Mouse (Mus musculus): ENCODE measurements around the gene Trim2. TPM values are rescaled to one million over a fixed set of nuclear protein-coding genes. Genes with fewer than 3 reads are reported as not detected.

Trim2 gene
- polyA plus RNA-seq, 1 experiment: 3.2 TPM

GRCm38 (mm10) chr3:84193881-84194280 lies 112.8 kb downstream of the Trim2 start:
- Histone ChIP-seq H3K79me2 (ENCODE audit: control insufficient read depth, insufficient read depth) (no peaks in the 10 kb centered on the region), H3K4me3 (no peak overlapping the region), H3ac (ENCODE audit: control insufficient read depth, insufficient read length) (no peak overlapping the region), H3K36me3 (ENCODE audit: control insufficient read depth, insufficient read depth) (peaks cover 5% of the 10 kb centered on the region), H3K4me2 (ENCODE audit: low read depth) (no peak overlapping the region), H3K27me3 (ENCODE audit: control insufficient read depth, insufficient read depth, insufficient read length) (no peaks in the 10 kb centered on the region)
- TF ChIP-seq POLR2A (IDR thresholded peaks at IDR 0.05; ENCODE audit: insufficient read length, low read depth): no peak
- TF ChIP-seq TCF12 (IDR thresholded peaks at IDR 0.05; ENCODE audit: insufficient read depth, poor library complexity, severe bottlenecking): no peak
- TF ChIP-seq CEBPB (IDR thresholded peaks at IDR 0.05; ENCODE audit: insufficient read depth, poor library complexity, severe bottlenecking): no peak
- no peak for TF ChIP-seq E2F4 (IDR thresholded peaks at IDR 0.05; ENCODE audit: insufficient read depth)
- no peak for TF ChIP-seq REST (IDR thresholded peaks at IDR 0.05; ENCODE audit: insufficient read depth, insufficient read length)
- TF ChIP-seq POLR2AphosphoS2 (IDR thresholded peaks at IDR 0.05; ENCODE audit: insufficient read length, low read depth): no peak
- TF ChIP-seq USF1 (IDR thresholded peaks at IDR 0.05; ENCODE audit: low read depth): no peak
- no peak for TF ChIP-seq MAX (IDR thresholded peaks at IDR 0.05; ENCODE audit: low read depth)
- no peak for TF ChIP-seq MYOG (IDR thresholded peaks at IDR 0.05; ENCODE audit: control insufficient read depth in 1 of 3, insufficient read depth in 1 of 3, insufficient read length in 2 of 3, low read depth in 2 of 3)
- TF ChIP-seq MYOD1 (IDR thresholded peaks at IDR 0.05; ENCODE audit: control insufficient read depth in 1 of 3, insufficient read length in 2 of 3, low read depth in 2 of 3): no peak
- no peak for TF ChIP-seq TCF3 (IDR thresholded peaks at IDR 0.05; ENCODE audit: insufficient read length, low read depth)
- TF ChIP-seq SRF (IDR thresholded peaks at IDR 0.05; ENCODE audit: control insufficient read depth, insufficient read length, low read depth): no peak

DNA sequence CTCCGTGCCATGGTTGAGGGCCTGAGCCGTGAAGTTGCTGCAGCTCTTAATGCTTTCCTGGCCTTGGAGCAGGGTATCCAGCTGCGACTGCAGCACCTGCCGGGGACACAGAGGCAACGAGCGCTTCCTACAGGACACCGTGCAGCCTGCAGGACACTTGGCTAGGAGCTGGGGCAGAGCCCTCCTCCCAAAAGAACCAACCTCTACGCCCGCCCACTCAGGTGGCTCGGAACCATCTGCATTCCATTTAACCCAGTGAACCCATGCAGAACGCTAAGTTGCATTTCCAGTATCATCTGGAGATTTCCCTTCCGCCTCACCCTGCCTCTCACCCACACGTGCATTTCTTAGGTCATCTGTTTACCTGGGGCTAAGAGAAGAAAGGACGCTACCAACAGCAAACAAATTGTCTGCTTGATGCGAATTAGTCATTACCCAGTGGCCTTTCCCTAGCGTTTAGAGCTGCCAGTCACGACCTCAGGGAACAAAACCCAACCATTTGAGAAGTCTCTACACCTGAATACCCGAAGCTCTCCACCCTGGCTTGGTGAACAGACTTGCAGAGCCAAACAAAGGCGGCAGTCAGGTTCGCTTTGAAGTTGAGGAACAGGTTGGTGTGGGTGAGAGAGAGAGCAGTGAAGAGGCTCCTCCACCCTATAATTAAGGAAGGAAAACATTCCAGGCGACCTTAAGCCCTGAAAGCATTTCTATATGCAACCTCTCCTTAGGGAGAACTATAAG lies 115.4 kb downstream of the Trim2 start:
- Histone ChIP-seq H3ac (ENCODE audit: control insufficient read depth, insufficient read length) (no peak overlapping the region), H3K27me3 (ENCODE audit: control insufficient read depth, insufficient read depth, insufficient read length) (no peaks in the 10 kb centered on the region), H3K36me3 (ENCODE audit: control insufficient read depth, insufficient read depth) (peaks cover 5% of the 10 kb centered on the region), H3K79me2 (ENCODE audit: control insufficient read depth, insufficient read depth) (no peaks in the 10 kb centered on the region), H3K4me2 (ENCODE audit: low read depth) (no peak overlapping the region), H3K4me3 (no peak overlapping the region)
- TF ChIP-seq MYOD1 (IDR thresholded peaks at IDR 0.05; ENCODE audit: control insufficient read depth in 1 of 3, insufficient read length in 2 of 3, low read depth in 2 of 3) (no peak), POLR2AphosphoS2 (IDR thresholded peaks at IDR 0.05; ENCODE audit: insufficient read length, low read depth) (no peak), TCF12 (IDR thresholded peaks at IDR 0.05; ENCODE audit: insufficient read depth, poor library complexity, severe bottlenecking) (no peak), REST (IDR thresholded peaks at IDR 0.05; ENCODE audit: insufficient read depth, insufficient read length) (no peak), E2F4 (IDR thresholded peaks at IDR 0.05; ENCODE audit: insufficient read depth) (no peak), POLR2A (IDR thresholded peaks at IDR 0.05; ENCODE audit: insufficient read length, low read depth) (no peak), MYOG (IDR thresholded peaks at IDR 0.05; ENCODE audit: control insufficient read depth in 1 of 3, insufficient read depth in 1 of 3, insufficient read length in 2 of 3, low read depth in 2 of 3) (no peak), CEBPB (IDR thresholded peaks at IDR 0.05; ENCODE audit: insufficient read depth, poor library complexity, severe bottlenecking) (no peak), MAX (IDR thresholded peaks at IDR 0.05; ENCODE audit: low read depth) (no peak), USF1 (IDR thresholded peaks at IDR 0.05; ENCODE audit: low read depth) (no peak), TCF3 (IDR thresholded peaks at IDR 0.05; ENCODE audit: insufficient read length, low read depth) (no peak), SRF (IDR thresholded peaks at IDR 0.05; ENCODE audit: control insufficient read depth, insufficient read length, low read depth) (no peak)

GRCm38 (mm10) chr3:84190513-84191061 lies 116.1 kb downstream of the Trim2 start:
- TF ChIP-seq MYOG (IDR thresholded peaks at IDR 0.05; ENCODE audit: control insufficient read depth in 1 of 3, insufficient read depth in 1 of 3, insufficient read length in 2 of 3, low read depth in 2 of 3) (no peak), CEBPB (IDR thresholded peaks at IDR 0.05; ENCODE audit: insufficient read depth, poor library complexity, severe bottlenecking) (no peak), POLR2A (IDR thresholded peaks at IDR 0.05; ENCODE audit: insufficient read length, low read depth) (no peak), POLR2AphosphoS2 (IDR thresholded peaks at IDR 0.05; ENCODE audit: insufficient read length, low read depth) (no peak), TCF12 (IDR thresholded peaks at IDR 0.05; ENCODE audit: insufficient read depth, poor library complexity, severe bottlenecking) (no peak), MYOD1 (IDR thresholded peaks at IDR 0.05; ENCODE audit: control insufficient read depth in 1 of 3, insufficient read length in 2 of 3, low read depth in 2 of 3) (no peak), SRF (IDR thresholded peaks at IDR 0.05; ENCODE audit: control insufficient read depth, insufficient read length, low read depth) (no peak), USF1 (IDR thresholded peaks at IDR 0.05; ENCODE audit: low read depth) (no peak), E2F4 (IDR thresholded peaks at IDR 0.05; ENCODE audit: insufficient read depth) (no peak), TCF3 (IDR thresholded peaks at IDR 0.05; ENCODE audit: insufficient read length, low read depth) (no peak), MAX (IDR thresholded peaks at IDR 0.05; ENCODE audit: low read depth) (no peak), REST (IDR thresholded peaks at IDR 0.05; ENCODE audit: insufficient read depth, insufficient read length) (no peak)
- H3K4me3 ChIP-seq: no peak overlapping the region
- H3K27me3 ChIP-seq (ENCODE audit: control insufficient read depth, insufficient read depth, insufficient read length): no peaks in the 10 kb centered on the region
- H3ac ChIP-seq (ENCODE audit: control insufficient read depth, insufficient read length): no peak overlapping the region
- no peaks in the 10 kb centered on the region for H3K79me2 ChIP-seq (ENCODE audit: control insufficient read depth, insufficient read depth)
- no peak overlapping the region for H3K4me2 ChIP-seq (ENCODE audit: low read depth)
- peaks cover 5% of the 10 kb centered on the region for H3K36me3 ChIP-seq (ENCODE audit: control insufficient read depth, insufficient read depth)

- Histone ChIP-seq H3K4me2 (ENCODE audit: low read depth) (no peak overlapping the region), H3ac (ENCODE audit: control insufficient read depth, insufficient read length) (no peak overlapping the region), H3K36me3 (ENCODE audit: control insufficient read depth, insufficient read depth) (peaks cover 5% of the 10 kb centered on the region), H3K79me2 (ENCODE audit: control insufficient read depth, insufficient read depth) (no peaks in the 10 kb centered on the region), H3K27me3 (ENCODE audit: control insufficient read depth, insufficient read depth, insufficient read length) (no peaks in the 10 kb centered on the region), H3K4me3 (no peak overlapping the region)
- TF ChIP-seq MAX (IDR thresholded peaks at IDR 0.05; ENCODE audit: low read depth): no peak
- no peak for TF ChIP-seq SRF (IDR thresholded peaks at IDR 0.05; ENCODE audit: control insufficient read depth, insufficient read length, low read depth)
- no peak for TF ChIP-seq MYOD1 (IDR thresholded peaks at IDR 0.05; ENCODE audit: control insufficient read depth in 1 of 3, insufficient read length in 2 of 3, low read depth in 2 of 3)
- no peak for TF ChIP-seq POLR2A (IDR thresholded peaks at IDR 0.05; ENCODE audit: insufficient read length, low read depth)
- TF ChIP-seq POLR2AphosphoS2 (IDR thresholded peaks at IDR 0.05; ENCODE audit: insufficient read length, low read depth): no peak
- TF ChIP-seq CEBPB (IDR thresholded peaks at IDR 0.05; ENCODE audit: insufficient read depth, poor library complexity, severe bottlenecking): no peak
- no peak for TF ChIP-seq MYOG (IDR thresholded peaks at IDR 0.05; ENCODE audit: control insufficient read depth in 1 of 3, insufficient read depth in 1 of 3, insufficient read length in 2 of 3, low read depth in 2 of 3)
- TF ChIP-seq USF1 (IDR thresholded peaks at IDR 0.05; ENCODE audit: low read depth): no peak
- no peak for TF ChIP-seq REST (IDR thresholded peaks at IDR 0.05; ENCODE audit: insufficient read depth, insufficient read length)
- TF ChIP-seq TCF3 (IDR thresholded peaks at IDR 0.05; ENCODE audit: insufficient read length, low read depth): no peak
- no peak for TF ChIP-seq E2F4 (IDR thresholded peaks at IDR 0.05; ENCODE audit: insufficient read depth)
- TF ChIP-seq TCF12 (IDR thresholded peaks at IDR 0.05; ENCODE audit: insufficient read depth, poor library complexity, severe bottlenecking): no peak
Observed at GRCm38 (mm10) chr3:84189629-84190173, 117.0 kb downstream of the Trim2 start.

Measured in myocyte (in vitro differentiated cells).